Mouse (Mus musculus): ENCODE measurements at regions not wholly inside any gene's neighbourhood (a gene's known extent, or its start where the extent isn't known, plus 50 kb on each side); places are given as distances from the start of the nearest gene placed in this dataset.

GRCm38 (mm10) chr12:95394991-95395530 is 297.0 kb upstream of the Flrt2 start:
- TF ChIP-seq CTCF (IDR thresholded peaks at IDR 0.05; ENCODE audit: low read depth, low read length), result no peak
- no peak for TF ChIP-seq POLR2A (IDR thresholded peaks at IDR 0.05; ENCODE audit: extremely low read depth, insufficient read depth, low read length)

Data from liver, adult 2 months (tissue).